Mouse (Mus musculus): ENCODE data around the gene Gm20518.

DNA sequence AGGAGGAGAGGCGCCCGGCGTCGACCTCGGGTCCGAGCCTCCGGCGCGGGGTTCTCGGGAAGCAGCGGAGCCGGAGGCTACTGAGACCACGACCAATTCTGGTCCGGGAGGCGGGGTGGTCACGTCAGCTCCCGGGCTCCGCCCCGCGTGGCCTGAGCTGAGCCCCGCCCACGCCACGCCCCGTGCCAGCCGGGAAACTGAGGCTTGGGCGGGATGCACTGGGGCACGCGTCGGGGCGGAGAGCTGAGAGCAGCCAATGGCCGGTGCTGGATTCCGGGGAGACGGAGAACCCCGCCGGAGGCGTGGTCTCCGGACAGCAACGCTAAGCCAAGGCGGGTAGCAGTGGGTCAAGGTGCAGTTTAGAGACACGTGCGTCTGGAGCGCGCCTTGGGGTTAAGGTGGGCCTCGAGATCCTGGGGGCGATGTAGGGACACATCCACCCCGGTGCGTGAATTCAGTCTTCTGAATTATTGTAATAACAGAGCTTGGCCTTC is 36.7 kb upstream of the Gm20518 start, which contains the start of gene Slc25a1:
- no peak for TF ChIP-seq CTCF (IDR thresholded peaks at IDR 0.05)
- TF ChIP-seq EP300 (IDR thresholded peaks at IDR 0.05) = no peak
